Mouse (Mus musculus) spleen, adult 2 months (tissue): ENCODE results near the gene Hsdl2.

Source experiments
- CTCF ChIP-seq: fragments of 200-500 bp; IDR thresholded peaks from 2 replicates; pipeline ENCODE4 v1.5.1; 2011; ENCODE audit warnings: mild to moderate bottlenecking, inconsistent platforms; ENCODE audit not compliant: insufficient read depth, insufficient read length, insufficient replicate concordance; ENCODE audit errors: extremely low read depth
- POLR2A ChIP-seq: fragments of 200-500 bp; IDR thresholded peaks from 2 replicates; pipeline ENCODE4 v1.6.1; 2011; ENCODE audit warnings: low read depth, low read length, inconsistent platforms

GRCm38 (mm10) chr4:59630122-59630521 is 48.8 kb downstream of the Hsdl2 start:
- TF ChIP-seq CTCF: no peak
- no peak for TF ChIP-seq POLR2A
